24 mouse cellular contexts compared by ENCODE assay signal in the genomic region with DNA sequence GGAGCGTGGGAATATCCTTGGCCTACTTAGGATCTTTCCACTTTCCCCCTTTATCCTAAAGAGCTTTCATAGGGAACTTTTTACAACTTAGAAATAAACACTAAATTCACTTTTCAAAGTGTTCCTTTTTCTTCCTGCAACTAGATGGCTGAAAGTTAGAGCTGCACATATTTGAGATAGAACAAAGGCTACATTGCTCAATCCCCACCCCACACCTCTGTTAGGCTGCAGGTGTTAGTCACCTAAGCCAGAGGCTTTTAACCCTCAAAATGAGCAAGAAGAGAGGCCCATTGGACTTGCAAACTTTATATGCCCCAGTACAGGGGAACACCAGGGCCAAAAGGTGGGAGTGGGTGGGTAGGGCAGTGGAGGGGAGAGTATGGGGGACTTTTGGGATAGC. TPM values are rescaled to one million over a fixed set of nuclear protein-coding genes. Genes with fewer than 3 reads are reported as not detected.
"Had no signal": no experiment of that assay in that cellular context is flagged by ENCODE, and none has a peak within 500 bp of the region (broad histone marks: within the 10 kb centered on the region; RNA-seq: fewer than 3 reads in every experiment).

No protein-coding gene starts in this region.

RNA-seq across cellular contexts. Expression of a gene that starts 4.4 kb away (rescaled TPM):
- polyA plus RNA-seq: heart, embryonic 10.5 days; heart, embryonic 11.5 days; heart, embryonic 12.5 days; heart, embryonic 13.5 days; heart, embryonic 14.5 days; heart, embryonic 15.5 days; heart, embryonic 16.5 days; heart, postnatal 0 days; hindbrain, embryonic 10.5 days; hindbrain, embryonic 11.5 days; hindbrain, embryonic 12.5 days; hindbrain, embryonic 13.5 days; hindbrain, embryonic 14.5 days; hindbrain, embryonic 15.5 days; hindbrain, embryonic 16.5 days; hindbrain, postnatal 0 days; inflammation-experienced regulatory T-cells, adult 6 months; intestine, embryonic 14.5 days; kidney, adult 2 months; kidney, embryonic 14.5 days; kidney, embryonic 15.5 days; kidney, embryonic 16.5 days; kidney, postnatal 0 days; large intestine, adult 2 months had no signal

RNA-seq across cellular contexts. Expression of a gene that starts 15.1 kb away (rescaled TPM):
- polyA plus RNA-seq: heart, embryonic 10.5 days; heart, embryonic 11.5 days; heart, embryonic 12.5 days; heart, embryonic 13.5 days; heart, embryonic 14.5 days; heart, embryonic 15.5 days; heart, embryonic 16.5 days; heart, postnatal 0 days; hindbrain, embryonic 10.5 days; hindbrain, embryonic 11.5 days; hindbrain, embryonic 12.5 days; hindbrain, embryonic 13.5 days; hindbrain, embryonic 14.5 days; hindbrain, embryonic 15.5 days; hindbrain, embryonic 16.5 days; hindbrain, postnatal 0 days; inflammation-experienced regulatory T-cells, adult 6 months; intestine, embryonic 14.5 days; kidney, adult 2 months; kidney, embryonic 14.5 days; kidney, embryonic 15.5 days; kidney, embryonic 16.5 days; kidney, postnatal 0 days; large intestine, adult 2 months had no signal

RNA-seq across cellular contexts. Expression of a gene that starts 35.1 kb away (rescaled TPM):
- polyA plus RNA-seq: heart, embryonic 10.5 days; heart, embryonic 11.5 days; heart, embryonic 12.5 days; heart, embryonic 13.5 days; heart, embryonic 14.5 days; heart, embryonic 15.5 days; heart, embryonic 16.5 days; heart, postnatal 0 days; hindbrain, embryonic 10.5 days; hindbrain, embryonic 11.5 days; hindbrain, embryonic 12.5 days; hindbrain, embryonic 13.5 days; hindbrain, embryonic 14.5 days; hindbrain, embryonic 15.5 days; hindbrain, embryonic 16.5 days; hindbrain, postnatal 0 days; inflammation-experienced regulatory T-cells, adult 6 months; intestine, embryonic 14.5 days; kidney, adult 2 months; kidney, embryonic 14.5 days; kidney, embryonic 15.5 days; kidney, embryonic 16.5 days; kidney, postnatal 0 days; large intestine, adult 2 months had no signal

RNA-seq across cellular contexts. Expression of a gene that starts 42.2 kb away (rescaled TPM):
- polyA plus RNA-seq: heart, embryonic 10.5 days; heart, embryonic 11.5 days; heart, embryonic 12.5 days; heart, embryonic 13.5 days; heart, embryonic 14.5 days; heart, embryonic 15.5 days; heart, embryonic 16.5 days; heart, postnatal 0 days; hindbrain, embryonic 11.5 days; hindbrain, embryonic 12.5 days; hindbrain, embryonic 13.5 days; hindbrain, embryonic 14.5 days; hindbrain, embryonic 15.5 days; hindbrain, embryonic 16.5 days; hindbrain, postnatal 0 days; inflammation-experienced regulatory T-cells, adult 6 months; intestine, embryonic 14.5 days; kidney, adult 2 months; kidney, embryonic 14.5 days; kidney, embryonic 15.5 days; kidney, embryonic 16.5 days; kidney, postnatal 0 days; large intestine, adult 2 months had no signal

RNA-seq across cellular contexts. Expression of a gene that starts 54.6 kb away (rescaled TPM):
- polyA plus RNA-seq: heart, embryonic 10.5 days; heart, embryonic 11.5 days; heart, embryonic 12.5 days; heart, embryonic 13.5 days; heart, embryonic 14.5 days; heart, embryonic 15.5 days; heart, embryonic 16.5 days; heart, postnatal 0 days; hindbrain, embryonic 10.5 days; hindbrain, embryonic 11.5 days; hindbrain, embryonic 12.5 days; hindbrain, embryonic 13.5 days; hindbrain, embryonic 14.5 days; hindbrain, embryonic 15.5 days; hindbrain, embryonic 16.5 days; hindbrain, postnatal 0 days; inflammation-experienced regulatory T-cells, adult 6 months; intestine, embryonic 14.5 days; kidney, adult 2 months; kidney, embryonic 14.5 days; kidney, embryonic 15.5 days; kidney, embryonic 16.5 days; kidney, postnatal 0 days; large intestine, adult 2 months had no signal
